Mouse (Mus musculus) adipocyte (in vitro differentiated cells): ENCODE measurements around the gene Gpr161.
A peak's percentile ranks its signal among the peaks of the same experiment; 100 is the strongest.
"Not testable (repeated sequence)": the region's sequence is repeated elsewhere in the genome, so short reads cannot be mapped to it uniquely, and the experiment has no call there.

ENCODE experiments used
- DNase-seq: peaks from one replicate; pipeline ENCODE4 v3.0.0-alpha.2; 2016; ENCODE audit warnings: low spot score

Gpr161 gene

GRCm38 (mm10) chr1:165316361-165316760, 20.8 kb downstream of the Gpr161 start:
- no peak for DNase-seq

- DNase-seq, result peak; percentile 49
These were observed 24.7 kb downstream of the Gpr161 start for GRCm38 (mm10) chr1:165320141-165320934.

- DNase-seq, result no peak
These were observed 25.8 kb downstream of the Gpr161 start for GRCm38 (mm10) chr1:165321393-165321861.

- DNase-seq, result no peak
These were observed 26.3 kb downstream of the Gpr161 start for GRCm38 (mm10) chr1:165321891-165322290.

- DNase-seq, result no peak
These were observed 27.3 kb downstream of the Gpr161 start for GRCm38 (mm10) chr1:165322934-165323333.

GRCm38 (mm10) chr1:165327370-165327769, 31.8 kb downstream of the Gpr161 start:
- no peak for DNase-seq

- no peak for DNase-seq
These were observed 32.2 kb downstream of the Gpr161 start for GRCm38 (mm10) chr1:165327831-165328230.

- not testable (repeated sequence) for DNase-seq
These were observed 33.0 kb downstream of the Gpr161 start for GRCm38 (mm10) chr1:165328384-165329289.

- no peak for DNase-seq
These were observed 35.3 kb downstream of the Gpr161 start for GRCm38 (mm10) chr1:165330859-165331258.

GRCm38 (mm10) chr1:165332797-165333196, 37.2 kb downstream of the Gpr161 start:
- no peak for DNase-seq

GRCm38 (mm10) chr1:165342126-165342525, 46.5 kb downstream of the Gpr161 start:
- no peak for DNase-seq

GRCm38 (mm10) chr1:165344453-165344852, 48.9 kb downstream of the Gpr161 start:
- no peak for DNase-seq

GRCm38 (mm10) chr1:165348627-165349026, 53.0 kb downstream of the Gpr161 start:
- DNase-seq, result no peak

GRCm38 (mm10) chr1:165356347-165356746, 60.8 kb downstream of the Gpr161 start:
- DNase-seq, result no peak

- no peak for DNase-seq
These were observed 67.7 kb downstream of the Gpr161 start for GRCm38 (mm10) chr1:165363271-165363670.

GRCm38 (mm10) chr1:165365057-165365456, 69.5 kb downstream of the Gpr161 start:
- peak; percentile 5 for DNase-seq

- no peak for DNase-seq
These were observed 75.4 kb downstream of the Gpr161 start for GRCm38 (mm10) chr1:165370990-165371389.

- no peak for DNase-seq
These were observed 78.2 kb downstream of the Gpr161 start for GRCm38 (mm10) chr1:165373839-165374238.
